Mouse (Mus musculus) CH12.LX (cell line): ENCODE data around the gene Pou2f3.

Experiments used
- CTCF ChIP-seq, 2 experiments: IDR thresholded peaks in 1 of 2; conservative IDR thresholded peaks in 1 of 2; 2 replicates each; pipeline ENCODE4 v1.5.1; 2011 to 2012; ENCODE audit warnings: low read depth in 2 of 2, low read length in 2 of 2, improper control_type of control experiment in 1 of 2, inconsistent platforms in 1 of 2, mild to moderate bottlenecking in 1 of 2, moderate library complexity in 1 of 2
- EP300 ChIP-seq: IDR thresholded peaks from 2 replicates; pipeline ENCODE4 v1.6.1; 2011; ENCODE audit warnings: low read length, improper control_type of control experiment
- MXI1 ChIP-seq: IDR thresholded peaks from 2 replicates; pipeline ENCODE4 v1.6.1; 2011; ENCODE audit warnings: mild to moderate bottlenecking, low read depth, low read length, improper control_type of control experiment
- MYC ChIP-seq: IDR thresholded peaks from 2 replicates; pipeline ENCODE4 v1.6.1; 2011; ENCODE audit warnings: low read depth, mild to moderate bottlenecking, improper control_type of control experiment, low read length
- ZNF384 ChIP-seq: IDR thresholded peaks from 2 replicates; pipeline ENCODE4 v1.6.1; 2012; ENCODE audit warnings: low read depth, low read length, improper control_type of control experiment, inconsistent platforms

GRCm38 (mm10) chr9:43084496-43085362 is 125.4 kb downstream of the Pou2f3 start:
- no peak for TF ChIP-seq MYC
- TF ChIP-seq ZNF384 = no peak
- no peak for TF ChIP-seq CTCF (conservative IDR thresholded peaks at IDR 0.05 in 1 of 2, IDR thresholded peaks at IDR 0.05 in 1 of 2; ENCODE audit: low read depth in 2 of 2, low read length in 2 of 2)
- TF ChIP-seq EP300 = no peak
- TF ChIP-seq MXI1 = no peak
